ENCODE assay signal across 8 mouse cellular contexts in genomic region chr13:112463868-112464625, GRCm38 (mm10). TPM values are rescaled to one million over a fixed set of nuclear protein-coding genes. Genes with fewer than 3 reads are reported as not detected.
A peak's percentile ranks its signal among the peaks of the same experiment; 100 is the strongest.
DNase-seq lines count a peak whose midpoint lies in the region; ATAC-seq and TF ChIP-seq lines count a peak whose summit lies in the region.

Il6st (plus strand) TSS chr13:112464070.

- ATAC-seq in kidney, embryonic 15.5 days (replicated peaks; ENCODE audit: low FRiP score): peak; percentile 99
- peak; percentile 96 for ATAC-seq in monocyte, adult 5-6 weeks (replicated peaks; ENCODE audit: insufficient number of reproducible peaks, low FRiP score, low TSS enrichment, poor library complexity, severe bottlenecking)

- no peak for TF ChIP-seq CTCF in bone marrow macrophage, adult 2 months (IDR thresholded peaks at IDR 0.05; ENCODE audit: low read depth, low read length)
- TF ChIP-seq CTCF in embryonic fibroblast, embryonic 13.5 days (IDR thresholded peaks at IDR 0.05; ENCODE audit: borderline replicate concordance, insufficient read depth, low read length): no peak

- peak within 1 kb of the TSS; percentile 74 for H3K27ac ChIP-seq in bone marrow macrophage, adult 2 months (ENCODE audit: insufficient read depth, low read depth, low read length)
- H3K27ac ChIP-seq in embryonic fibroblast, embryonic 13.5 days (ENCODE audit: insufficient read depth, low read length): peak within 1 kb of the TSS; percentile 96
- peak within 1 kb of the TSS; percentile 96 for H3K27ac ChIP-seq in heart, embryonic 10.5 days
- H3K27ac ChIP-seq in kidney, embryonic 15.5 days: peak within 1 kb of the TSS; percentile 92

- H3K27me3 ChIP-seq in heart, embryonic 10.5 days (ENCODE audit: insufficient read depth, poor library complexity, severe bottlenecking): no peaks in the 10 kb centered on the region
- no peaks in the 10 kb centered on the region for H3K27me3 ChIP-seq in kidney, embryonic 15.5 days

- no peak; the same call in 1 of the 2 replicates for TF ChIP-seq POLR2A in bone marrow macrophage, adult 2 months (IDR thresholded peaks at IDR 0.05; ENCODE audit: borderline replicate concordance, low read depth, low read length)
- peak; percentile 67 for TF ChIP-seq POLR2A in embryonic fibroblast, embryonic 13.5 days (IDR thresholded peaks at IDR 0.05; ENCODE audit: low read depth, low read length)

- H3K36me3 ChIP-seq in heart, embryonic 10.5 days: no peaks in the 10 kb centered on the region
- H3K36me3 ChIP-seq in kidney, embryonic 15.5 days: no peaks in the 10 kb centered on the region

- H3K4me3 ChIP-seq in bone marrow macrophage, adult 2 months (ENCODE audit: insufficient read depth, low read length): peak within 1 kb of the TSS; percentile 97
- H3K4me3 ChIP-seq in embryonic fibroblast, embryonic 13.5 days (ENCODE audit: insufficient read depth, low read length): peak within 1 kb of the TSS; percentile 98
- H3K4me3 ChIP-seq in heart, embryonic 10.5 days: peak within 1 kb of the TSS; percentile 75
- H3K4me3 ChIP-seq in kidney, embryonic 15.5 days (replicated peaks): peak within 1 kb of the TSS; percentile 80

- peaks cover 15% of the 10 kb centered on the region for H3K4me1 ChIP-seq in bone marrow macrophage, adult 2 months (ENCODE audit: control insufficient read depth, insufficient read depth, low read length)
- peaks cover 6% of the 10 kb centered on the region; the same call in 1 of the 2 replicates for H3K4me1 ChIP-seq in embryonic fibroblast, embryonic 13.5 days (ENCODE audit: control insufficient read depth, insufficient read depth, low read length)
- peaks cover 34% of the 10 kb centered on the region for H3K4me1 ChIP-seq in heart, embryonic 10.5 days
- H3K4me1 ChIP-seq in kidney, embryonic 15.5 days: peaks cover 25% of the 10 kb centered on the region

- peak within 1 kb of the TSS; percentile 84 for H3K9ac ChIP-seq in kidney, embryonic 15.5 days

- peak within 1 kb of the TSS; percentile 76 for H3K4me2 ChIP-seq in kidney, embryonic 15.5 days

- DNase-seq in A20 (ENCODE audit: low read depth, low spot score): peak; percentile 94
- peak; percentile 98 for DNase-seq in heart, embryonic 10.5 days (ENCODE audit: low spot score)
- DNase-seq in liver: peak; percentile 98
- peak; percentile 90 to 95 for DNase-seq in spleen, postnatal 4 days (ENCODE audit: low spot score in 2 of 2)

- no peaks in the 10 kb centered on the region for H3K9me3 ChIP-seq in heart, embryonic 10.5 days
- H3K9me3 ChIP-seq in kidney, embryonic 15.5 days (replicated peaks): no peaks in the 10 kb centered on the region

- WGBS in heart, embryonic 10.5 days: under 1% methylated on average over 76 of the region's 85 CpGs
- under 1% methylated on average over 80 of the region's 85 CpGs for WGBS in kidney, embryonic 15.5 days

RNA-seq across cellular contexts. Expression of gene Il6st, which starts in this region (rescaled TPM):
- 65.3 and 67.2 TPM in 2 replicates for polyA plus RNA-seq in bone marrow macrophage, adult 2 months (2012; ENCODE audit: insufficient read depth, insufficient read length, missing spikeins)
- 363 and 515 TPM in 2 replicates for polyA plus RNA-seq in embryonic fibroblast, embryonic 13.5 days (2011; ENCODE audit: insufficient read length, low read depth, missing spikeins)
- polyA plus RNA-seq in heart, embryonic 10.5 days (2016; fragmentation: Nextera tagmentation; extraction: Ambion mirVana): 32.3 and 55.6 TPM in 2 replicates
- 35.4 and 40.4 TPM in 2 replicates for polyA plus RNA-seq in kidney, embryonic 15.5 days (2015; fragmentation: Nextera tagmentation; extraction: Ambion mirVana)
- total RNA-seq in monocyte, adult 5-6 weeks (2017): 23.5 to 26.3 TPM (median 23.8 TPM) in 3 replicates

Comparison
In these comparisons a context has a peak if more than half of its experiments do, and no peak if none do; other contexts are left out.
1. Peak in every context shown above with its lines: DNase-seq, ATAC-seq, H3K4me3 ChIP-seq and H3K27ac ChIP-seq.